Mouse (Mus musculus) kidney, adult 2 months (tissue): ENCODE data around the gene Rab11fip2.

Source experiments
- CTCF ChIP-seq: fragments of 200-500 bp; conservative IDR thresholded peaks from 2 replicates; pipeline ENCODE4 v1.5.1; 2011; ENCODE audit warnings: low read depth, mild to moderate bottlenecking, control low read depth, low read length, moderate library complexity, mixed read lengths; ENCODE audit not compliant: insufficient read depth, insufficient read length
- POLR2A ChIP-seq: fragments of 200-500 bp; IDR thresholded peaks from one replicate; pipeline ENCODE4 v1.6.1; 2011; ENCODE audit warnings: low read depth, low read length, control low read depth

- no peak for TF ChIP-seq CTCF
- no peak for TF ChIP-seq POLR2A
Observed at GRCm38 (mm10) chr19:59862423-59862822, 81.0 kb downstream of the Rab11fip2 start.
